Mouse (Mus musculus): ENCODE results near the gene Rbm38. TPM values are rescaled to one million over a fixed set of nuclear protein-coding genes. Genes with fewer than 3 reads are reported as not detected.

Gene Rbm38
- polyA plus RNA-seq (2014; fragmentation: Nextera tagmentation; extraction: Ambion mirVana): 35.6 and 37.9 TPM in 2 replicates

GRCm38 (mm10) chr2:173020430-173020829, at the start of gene Rbm38:
Gene Rbm38, plus strand, starts transcription at chr2:173020498.
- peak within 1 kb of the TSS; percentile 81 for H3K4me3 ChIP-seq (ENCODE audit: low read depth, low read length)
- H3K36me3 ChIP-seq (ENCODE audit: control insufficient read depth, insufficient read depth, low read length): peaks cover 7% of the 10 kb centered on the region
- no peak for ATAC-seq (ENCODE audit: insufficient number of reproducible peaks, insufficient read depth, low FRiP score, low read depth)
- no peak within 1 kb of the TSS; the same call in 1 of the 2 replicates for H3K9ac ChIP-seq (replicated peaks; ENCODE audit: low read depth, low read length)
- no peaks in the 10 kb centered on the region for H3K27me3 ChIP-seq (ENCODE audit: control insufficient read depth, insufficient read depth, low read length)
- H3K9me3 ChIP-seq (ENCODE audit: control insufficient read depth, low read depth, low read length): no peaks in the 10 kb centered on the region
- H3K4me1 ChIP-seq (ENCODE audit: control insufficient read depth, insufficient read depth, low read length): peaks cover 39% of the 10 kb centered on the region
- WGBS: 32% methylated on average over 11 of the region's 11 CpGs
- peak within 1 kb of the TSS; percentile 68 for H3K4me2 ChIP-seq (replicated peaks; ENCODE audit: low read depth, low read length)
- no peak within 1 kb of the TSS for H3K27ac ChIP-seq (ENCODE audit: low read length)

GRCm38 (mm10) chr2:172971865-172972264, 48.4 kb upstream of the Rbm38 start:
- Histone ChIP-seq H3K27me3 (ENCODE audit: control insufficient read depth, insufficient read depth, low read length) (no peaks in the 10 kb centered on the region), H3K4me3 (ENCODE audit: low read depth, low read length) (no peak overlapping the region), H3K36me3 (ENCODE audit: control insufficient read depth, insufficient read depth, low read length) (no peaks in the 10 kb centered on the region), H3K9me3 (ENCODE audit: control insufficient read depth, low read depth, low read length) (no peaks in the 10 kb centered on the region), H3K27ac (ENCODE audit: low read length) (no peak overlapping the region), H3K9ac (replicated peaks; ENCODE audit: low read depth, low read length) (no peak overlapping the region), H3K4me1 (ENCODE audit: control insufficient read depth, insufficient read depth, low read length) (no peaks in the 10 kb centered on the region), H3K4me2 (replicated peaks; ENCODE audit: low read depth, low read length) (no peak overlapping the region)
- no peak for ATAC-seq (ENCODE audit: insufficient number of reproducible peaks, insufficient read depth, low FRiP score, low read depth)
- WGBS: 87% methylated on average over 2 of the region's 2 CpGs

GRCm38 (mm10) chr2:172973806-172974565, 46.3 kb upstream of the Rbm38 start:
- ATAC-seq (ENCODE audit: insufficient number of reproducible peaks, insufficient read depth, low FRiP score, low read depth): no peak
- Histone ChIP-seq H3K27me3 (ENCODE audit: control insufficient read depth, insufficient read depth, low read length) (no peaks in the 10 kb centered on the region), H3K4me2 (replicated peaks; ENCODE audit: low read depth, low read length) (no peak overlapping the region), H3K36me3 (ENCODE audit: control insufficient read depth, insufficient read depth, low read length) (no peaks in the 10 kb centered on the region), H3K27ac (ENCODE audit: low read length) (no peak overlapping the region), H3K9ac (replicated peaks; ENCODE audit: low read depth, low read length) (no peak overlapping the region), H3K4me1 (ENCODE audit: control insufficient read depth, insufficient read depth, low read length) (0 out of 2 replicates have a peak, but pooled peaks cover 7% of the 10 kb centered on the region), H3K4me3 (ENCODE audit: low read depth, low read length) (no peak overlapping the region), H3K9me3 (ENCODE audit: control insufficient read depth, low read depth, low read length) (no peaks in the 10 kb centered on the region)
- WGBS: 14% methylated on average over 7 of the region's 7 CpGs

- Histone ChIP-seq H3K36me3 (ENCODE audit: control insufficient read depth, insufficient read depth, low read length) (no peaks in the 10 kb centered on the region), H3K4me2 (replicated peaks; ENCODE audit: low read depth, low read length) (no peak overlapping the region), H3K9ac (replicated peaks; ENCODE audit: low read depth, low read length) (no peak overlapping the region), H3K27ac (ENCODE audit: low read length) (no peak overlapping the region), H3K4me1 (ENCODE audit: control insufficient read depth, insufficient read depth, low read length) (0 out of 2 replicates have a peak, but pooled peaks cover 7% of the 10 kb centered on the region), H3K4me3 (ENCODE audit: low read depth, low read length) (no peak overlapping the region), H3K27me3 (ENCODE audit: control insufficient read depth, insufficient read depth, low read length) (no peaks in the 10 kb centered on the region), H3K9me3 (ENCODE audit: control insufficient read depth, low read depth, low read length) (no peaks in the 10 kb centered on the region)
- ATAC-seq (ENCODE audit: insufficient number of reproducible peaks, insufficient read depth, low FRiP score, low read depth): no peak
- WGBS: 44% methylated on average over 7 of the region's 7 CpGs
Measured at GRCm38 (mm10) chr2:172974701-172975100, 45.6 kb upstream of the Rbm38 start.

GRCm38 (mm10) chr2:172975159-172975558, 45.1 kb upstream of the Rbm38 start:
- Histone ChIP-seq H3K9me3 (ENCODE audit: control insufficient read depth, low read depth, low read length) (no peaks in the 10 kb centered on the region), H3K27ac (ENCODE audit: low read length) (no peak overlapping the region), H3K27me3 (ENCODE audit: control insufficient read depth, insufficient read depth, low read length) (no peaks in the 10 kb centered on the region), H3K4me2 (replicated peaks; ENCODE audit: low read depth, low read length) (no peak overlapping the region), H3K4me1 (ENCODE audit: control insufficient read depth, insufficient read depth, low read length) (0 out of 2 replicates have a peak, but pooled peaks cover 7% of the 10 kb centered on the region), H3K9ac (replicated peaks; ENCODE audit: low read depth, low read length) (no peak overlapping the region), H3K4me3 (ENCODE audit: low read depth, low read length) (no peak overlapping the region), H3K36me3 (ENCODE audit: control insufficient read depth, insufficient read depth, low read length) (no peaks in the 10 kb centered on the region)
- WGBS: 82% methylated on average over 6 of the region's 6 CpGs
- no peak for ATAC-seq (ENCODE audit: insufficient number of reproducible peaks, insufficient read depth, low FRiP score, low read depth)

GRCm38 (mm10) chr2:172976661-172977238, 43.5 kb upstream of the Rbm38 start:
- Histone ChIP-seq H3K9me3 (ENCODE audit: control insufficient read depth, low read depth, low read length) (no peaks in the 10 kb centered on the region), H3K4me3 (ENCODE audit: low read depth, low read length) (no peak overlapping the region), H3K4me2 (replicated peaks; ENCODE audit: low read depth, low read length) (peak overlapping the region; percentile 11; the same call in 1 of the 2 replicates), H3K36me3 (ENCODE audit: control insufficient read depth, insufficient read depth, low read length) (no peaks in the 10 kb centered on the region), H3K27ac (ENCODE audit: low read length) (no peak overlapping the region), H3K4me1 (ENCODE audit: control insufficient read depth, insufficient read depth, low read length) (0 out of 2 replicates have a peak, but pooled peaks cover 7% of the 10 kb centered on the region), H3K9ac (replicated peaks; ENCODE audit: low read depth, low read length) (no peak overlapping the region), H3K27me3 (ENCODE audit: control insufficient read depth, insufficient read depth, low read length) (no peaks in the 10 kb centered on the region)
- no peak for ATAC-seq (ENCODE audit: insufficient number of reproducible peaks, insufficient read depth, low FRiP score, low read depth)
- 30% methylated on average over 7 of the region's 7 CpGs for WGBS

GRCm38 (mm10) chr2:172977409-172978130, 42.7 kb upstream of the Rbm38 start, which contains the start of gene Spo11:
Gene Spo11, plus strand, starts transcription at chr2:172977700.
- WGBS: 19% methylated on average over 14 of the region's 14 CpGs
- H3K9ac ChIP-seq (replicated peaks; ENCODE audit: low read depth, low read length): no peak within 1 kb of the TSS

GRCm38 (mm10) chr2:172978131-172978633, 42.1 kb upstream of the Rbm38 start:
- no peaks in the 10 kb centered on the region for H3K9me3 ChIP-seq (ENCODE audit: control insufficient read depth, low read depth, low read length)
- no peak overlapping the region for H3K4me2 ChIP-seq (replicated peaks; ENCODE audit: low read depth, low read length)
- no peak overlapping the region for H3K9ac ChIP-seq (replicated peaks; ENCODE audit: low read depth, low read length)
- WGBS: 60% methylated on average over 4 of the region's 4 CpGs
- H3K27ac ChIP-seq (ENCODE audit: low read length): no peak overlapping the region
- no peaks in the 10 kb centered on the region for H3K27me3 ChIP-seq (ENCODE audit: control insufficient read depth, insufficient read depth, low read length)
- H3K4me1 ChIP-seq (ENCODE audit: control insufficient read depth, insufficient read depth, low read length): 0 out of 2 replicates have a peak, but pooled peaks cover 7% of the 10 kb centered on the region
- H3K4me3 ChIP-seq (ENCODE audit: low read depth, low read length): no peak overlapping the region
- no peak for ATAC-seq (ENCODE audit: insufficient number of reproducible peaks, insufficient read depth, low FRiP score, low read depth)
- no peaks in the 10 kb centered on the region for H3K36me3 ChIP-seq (ENCODE audit: control insufficient read depth, insufficient read depth, low read length)

More at GRCm38 (mm10) chr2:172977409-172978130, 42.7 kb upstream of the Rbm38 start, which contains the start of gene Spo11:
- H3K4me3 ChIP-seq (ENCODE audit: low read depth, low read length): no peak within 1 kb of the TSS
- no peak for ATAC-seq (ENCODE audit: insufficient number of reproducible peaks, insufficient read depth, low FRiP score, low read depth)
- peak within 1 kb of the TSS; percentile 11; the same call in 1 of the 2 replicates for H3K4me2 ChIP-seq (replicated peaks; ENCODE audit: low read depth, low read length)
- no peaks in the 10 kb centered on the region for H3K27me3 ChIP-seq (ENCODE audit: control insufficient read depth, insufficient read depth, low read length)
- no peaks in the 10 kb centered on the region for H3K9me3 ChIP-seq (ENCODE audit: control insufficient read depth, low read depth, low read length)
- H3K36me3 ChIP-seq (ENCODE audit: control insufficient read depth, insufficient read depth, low read length): no peaks in the 10 kb centered on the region
- 0 out of 2 replicates have a peak, but pooled peaks cover 7% of the 10 kb centered on the region for H3K4me1 ChIP-seq (ENCODE audit: control insufficient read depth, insufficient read depth, low read length)
- H3K27ac ChIP-seq (ENCODE audit: low read length): peak within 1 kb of the TSS; percentile 21; the same call in 1 of the 2 replicates
